Mouse (Mus musculus) midbrain, embryonic 11.5 days (tissue): ENCODE measurements at regions not wholly inside any gene's neighbourhood (a gene's known extent, or its start where the extent isn't known, plus 50 kb on each side); places are given as distances from the start of the nearest gene placed in this dataset.

Experiments
- ATAC-seq: fragments of 200-750 bp; cut with Nextera tagmentation; 2 replicates; pipeline ENCODE4 v1.8.0; 2017; ENCODE audit warnings: moderate TSS enrichment, moderate library complexity; ENCODE audit not compliant: low FRiP score
- DNase-seq: peaks from one replicate; pipeline ENCODE4 v3.0.0; 2015; ENCODE audit warnings: low spot score; ENCODE audit errors: missing footprints
- H3K27ac ChIP-seq: fragments of 300-500 bp; sonication (generic); 2 replicates; pipeline ENCODE4 v1.5.1; 2014; ENCODE audit warnings: low read depth, low read length
- H3K27me3 ChIP-seq: fragments of 300-500 bp; sonication (generic); 2 replicates; pipeline ENCODE4 v1.6.1; 2014; ENCODE audit warnings: mild to moderate bottlenecking, low read length, moderate library complexity, mixed read lengths; ENCODE audit not compliant: control insufficient read depth, insufficient read depth
- H3K36me3 ChIP-seq: fragments of 300-500 bp; sonication (generic); 2 replicates; pipeline ENCODE4 v1.6.1; 2014; ENCODE audit warnings: mild to moderate bottlenecking, low read length, moderate library complexity, mixed read lengths; ENCODE audit not compliant: control insufficient read depth, insufficient read depth
- H3K4me1 ChIP-seq: fragments of 300-500 bp; sonication (generic); 2 replicates; pipeline ENCODE4 v1.6.1; 2014; ENCODE audit warnings: low read length; ENCODE audit not compliant: control insufficient read depth, insufficient read depth
- H3K4me2 ChIP-seq: fragments of 300-500 bp; sonication (generic); 2 replicates; pipeline ENCODE4 v1.6.1; 2014; ENCODE audit warnings: mild to moderate bottlenecking, moderate library complexity
- H3K4me3 ChIP-seq: fragments of 300-500 bp; sonication (generic); 2 replicates; pipeline ENCODE4 v1.5.1; 2014; ENCODE audit warnings: low read depth, low read length
- H3K9ac ChIP-seq: fragments of 300-500 bp; sonication (generic); 2 replicates; pipeline ENCODE4 v1.6.1; 2014; ENCODE audit warnings: low read length
- H3K9me3 ChIP-seq: fragments of 300-500 bp; sonication (generic); 2 replicates; pipeline ENCODE4 v1.6.1; 2016; ENCODE audit warnings: low read length; ENCODE audit not compliant: control insufficient read depth
- WGBS: fragments of 180-500 bp; shearing (Covaris S2); extraction: QIAGEN DNeasy Blood & Tissue Kit; methylation state at CpG from one replicate; pipeline ENCODE4 v1.1.7; 2014; 5-methylcytosine and 5-hydroxymethylcytosine counted together

GRCm38 (mm10) chr3:148005831-148006230 lies 984.5 kb downstream of the Adgrl2 start:
- H3K27ac ChIP-seq: no peak overlapping the region
- H3K36me3 ChIP-seq: no peaks in the 10 kb centered on the region
- H3K9me3 ChIP-seq: no peaks in the 10 kb centered on the region
- WGBS: 62% methylated on average over 5 of the region's 5 CpGs
- H3K4me3 ChIP-seq: no peak overlapping the region
- ATAC-seq (no peak), DNase-seq (peak; percentile 85)
- no peaks in the 10 kb centered on the region for H3K27me3 ChIP-seq
- no peak overlapping the region for H3K9ac ChIP-seq
- H3K4me1 ChIP-seq: no peaks in the 10 kb centered on the region
- H3K4me2 ChIP-seq: no peak overlapping the region

- Histone ChIP-seq H3K27me3 (no peaks in the 10 kb centered on the region), H3K4me3 (no peak overlapping the region), H3K9me3 (no peaks in the 10 kb centered on the region), H3K4me1 (no peaks in the 10 kb centered on the region), H3K36me3 (no peaks in the 10 kb centered on the region), H3K4me2 (no peak overlapping the region), H3K9ac (no peak overlapping the region), H3K27ac (no peak overlapping the region)
- 65% methylated on average over 3 of the region's 3 CpGs for WGBS
- DNase-seq (peak; percentile 84), ATAC-seq (no peak)
Measured at GRCm38 (mm10) chr3:148004006-148004405, 986.3 kb downstream of the Adgrl2 start.

GRCm38 (mm10) chr3:147999330-147999953 lies 990.9 kb downstream of the Adgrl2 start:
- DNase-seq (no peak), ATAC-seq (no peak)
- Histone ChIP-seq H3K27me3 (no peaks in the 10 kb centered on the region), H3K27ac (no peak overlapping the region), H3K4me1 (no peaks in the 10 kb centered on the region), H3K4me2 (no peak overlapping the region), H3K36me3 (no peaks in the 10 kb centered on the region), H3K4me3 (no peak overlapping the region), H3K9ac (no peak overlapping the region), H3K9me3 (no peaks in the 10 kb centered on the region)
- WGBS: 72% methylated on average over 15 of the region's 15 CpGs

GRCm38 (mm10) chr3:147991738-147992137 lies 998.6 kb downstream of the Adgrl2 start:
- H3K27ac ChIP-seq: no peak overlapping the region
- ATAC-seq (no peak), DNase-seq (no peak)
- H3K9me3 ChIP-seq: no peaks in the 10 kb centered on the region
- 84% methylated on average over 9 of the region's 9 CpGs for WGBS
- H3K4me1 ChIP-seq: no peaks in the 10 kb centered on the region
- no peak overlapping the region for H3K9ac ChIP-seq
- H3K36me3 ChIP-seq: no peaks in the 10 kb centered on the region
- H3K4me3 ChIP-seq: no peak overlapping the region
- no peak overlapping the region for H3K4me2 ChIP-seq
- no peaks in the 10 kb centered on the region for H3K27me3 ChIP-seq

DNA sequence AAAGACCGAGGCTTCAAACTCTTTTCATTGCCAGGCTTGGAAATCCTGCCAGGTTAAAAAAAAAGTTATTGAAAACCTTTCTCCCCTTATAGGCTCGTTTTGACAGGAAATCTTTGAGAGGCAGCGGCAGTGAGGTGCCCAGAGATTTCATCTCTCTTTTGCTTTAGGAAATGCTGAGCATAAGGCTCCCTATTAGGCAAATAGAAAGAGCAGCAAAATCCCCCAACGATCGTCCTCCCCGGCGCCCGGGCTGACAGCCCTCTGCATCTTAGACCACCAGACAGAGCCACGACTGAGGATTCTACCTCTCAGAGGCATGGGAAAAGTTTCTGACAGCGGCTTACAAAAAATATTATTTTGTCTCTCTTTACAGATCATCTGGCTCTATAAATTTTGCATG lies 999.5 kb downstream of the Adgrl2 start:
- 44% methylated on average over 10 of the region's 10 CpGs for WGBS
- DNase-seq: no peak

DNA sequence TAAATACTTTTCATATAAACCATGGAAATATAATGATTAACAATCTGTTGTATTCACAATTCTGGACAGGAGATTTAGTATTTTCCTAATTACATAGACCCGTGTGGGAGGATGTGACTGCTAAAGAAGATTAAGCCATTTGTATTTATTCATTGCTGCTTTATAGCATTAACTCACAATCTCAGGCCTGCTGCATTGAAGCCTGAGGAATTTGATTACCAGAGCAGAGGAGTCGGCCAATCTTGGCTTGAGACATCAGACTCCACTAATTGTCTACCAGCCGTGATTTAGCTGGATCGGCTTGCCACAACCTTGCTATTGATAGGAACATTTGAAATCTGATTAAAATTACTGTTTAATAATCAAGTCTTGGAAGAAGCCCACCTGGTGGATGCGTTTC lies 1007.5 kb downstream of the Adgrl2 start:
- no peaks in the 10 kb centered on the region for H3K27me3 ChIP-seq
- no peak overlapping the region for H3K4me3 ChIP-seq
- WGBS: 49% methylated on average over 5 of the region's 5 CpGs
- H3K4me1 ChIP-seq: no peaks in the 10 kb centered on the region
- ATAC-seq (no peak), DNase-seq (no peak)
- H3K9ac ChIP-seq: no peak overlapping the region
- H3K36me3 ChIP-seq: no peaks in the 10 kb centered on the region
- no peak overlapping the region for H3K27ac ChIP-seq
- no peaks in the 10 kb centered on the region for H3K9me3 ChIP-seq
- H3K4me2 ChIP-seq: no peak overlapping the region

More for the DNA sequence above, 999.5 kb downstream of the Adgrl2 start:
- no peaks in the 10 kb centered on the region for H3K36me3 ChIP-seq
- H3K27ac ChIP-seq: no peak overlapping the region
- H3K9me3 ChIP-seq: no peaks in the 10 kb centered on the region
- no peak for ATAC-seq
- no peaks in the 10 kb centered on the region for H3K27me3 ChIP-seq
- no peak overlapping the region for H3K9ac ChIP-seq
- H3K4me1 ChIP-seq: no peaks in the 10 kb centered on the region
- H3K4me3 ChIP-seq: no peak overlapping the region
- no peak overlapping the region for H3K4me2 ChIP-seq

GRCm38 (mm10) chr3:147981621-147982020 lies 1008.7 kb downstream of the Adgrl2 start:
- no peak overlapping the region for H3K9ac ChIP-seq

GRCm38 (mm10) chr3:147976579-147976978 lies 1013.8 kb downstream of the Adgrl2 start:
- Histone ChIP-seq H3K4me1 (peaks cover 7% of the 10 kb centered on the region; the same call in 1 of the 2 replicates), H3K4me3 (no peak overlapping the region), H3K27ac (no peak overlapping the region), H3K9ac (no peak overlapping the region), H3K36me3 (no peaks in the 10 kb centered on the region), H3K9me3 (no peaks in the 10 kb centered on the region), H3K27me3 (no peaks in the 10 kb centered on the region), H3K4me2 (no peak overlapping the region)
- 86% methylated on average over 3 of the region's 3 CpGs for WGBS
- ATAC-seq (no peak), DNase-seq (no peak)

More at GRCm38 (mm10) chr3:147981621-147982020, 1008.7 kb downstream of the Adgrl2 start:
- Histone ChIP-seq H3K9me3 (no peaks in the 10 kb centered on the region), H3K4me3 (no peak overlapping the region), H3K36me3 (no peaks in the 10 kb centered on the region), H3K27me3 (no peaks in the 10 kb centered on the region), H3K27ac (no peak overlapping the region), H3K4me2 (no peak overlapping the region), H3K4me1 (no peaks in the 10 kb centered on the region)
- WGBS: 62% methylated on average over 4 of the region's 4 CpGs
- DNase-seq (no peak), ATAC-seq (no peak)

- DNase-seq (no peak), ATAC-seq (no peak)
- no peak overlapping the region for H3K4me3 ChIP-seq
- no peaks in the 10 kb centered on the region for H3K27me3 ChIP-seq
- WGBS: 87% methylated on average over 6 of the region's 6 CpGs
- H3K27ac ChIP-seq: no peak overlapping the region
- no peaks in the 10 kb centered on the region for H3K9me3 ChIP-seq
- H3K4me2 ChIP-seq: no peak overlapping the region
- no peak overlapping the region for H3K9ac ChIP-seq
- peaks cover 7% of the 10 kb centered on the region; the same call in 1 of the 2 replicates for H3K4me1 ChIP-seq
- no peaks in the 10 kb centered on the region for H3K36me3 ChIP-seq
Measured at GRCm38 (mm10) chr3:147976069-147976468, 1014.3 kb downstream of the Adgrl2 start.
